Mouse (Mus musculus): ENCODE measurements at regions not wholly inside any gene's neighbourhood (a gene's known extent, or its start where the extent isn't known, plus 50 kb on each side); places are given as distances from the start of the nearest gene placed in this dataset.

DNA sequence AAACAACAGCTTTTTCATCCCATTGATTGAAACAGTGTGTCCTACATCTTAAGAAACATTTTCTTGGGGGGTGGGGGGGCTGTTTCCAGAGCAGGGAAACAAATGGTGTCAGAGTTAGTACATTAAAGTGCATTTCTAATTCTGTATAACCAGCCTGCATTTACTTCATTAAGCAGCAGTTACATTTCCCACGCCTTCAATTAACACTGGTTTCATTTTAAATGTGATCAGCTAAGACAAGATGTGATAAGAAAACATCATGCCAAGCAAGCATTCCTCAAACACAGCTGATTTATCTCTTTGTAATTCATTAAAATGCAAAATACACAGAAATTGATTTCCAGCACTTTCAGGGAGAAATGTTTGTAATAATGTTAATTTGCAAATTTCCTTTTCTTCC is 122.0 kb downstream of the Olfr1505 start:
- no peak for DNase-seq

DNA sequence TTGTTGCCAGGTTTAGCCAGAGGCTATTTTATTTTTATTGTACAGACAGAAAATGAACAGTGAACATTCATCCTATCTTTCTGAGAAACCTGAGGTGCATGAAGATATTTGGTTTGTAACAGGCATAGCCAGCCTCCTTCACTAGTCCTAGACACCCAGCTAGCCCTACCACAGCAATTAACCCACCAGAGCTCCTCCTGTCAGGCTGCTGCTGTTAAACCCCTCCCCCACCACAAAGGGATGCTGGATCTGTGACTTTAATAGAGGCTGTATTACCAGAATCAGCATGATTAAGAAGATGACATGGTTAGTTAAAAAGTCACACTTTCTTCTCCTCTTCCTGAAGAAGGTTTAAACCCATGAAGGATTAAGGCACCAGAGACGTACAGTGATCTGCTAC is 122.5 kb downstream of the Olfr1505 start:
- DNase-seq = no peak

DNA sequence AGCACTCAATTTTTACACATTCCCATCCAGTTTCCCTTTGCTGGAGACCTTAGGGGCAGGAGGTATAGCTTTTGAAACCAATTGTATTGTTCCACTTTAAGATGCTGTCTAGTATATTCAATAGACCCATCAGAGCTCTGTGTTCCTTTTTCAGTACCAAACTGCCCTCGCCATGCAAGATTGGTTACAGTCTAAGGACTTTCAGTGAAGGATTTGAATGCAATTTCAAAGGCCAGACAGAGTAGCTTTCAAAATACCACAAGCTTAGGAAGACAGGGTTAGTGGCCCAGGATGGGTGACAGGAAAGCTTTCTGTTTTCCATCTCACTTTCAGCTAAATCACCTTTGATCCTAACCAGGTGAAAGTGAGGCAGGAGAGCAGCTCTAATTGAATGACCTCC is 123.4 kb downstream of the Olfr1505 start:
- no peak for DNase-seq

- no peak for DNase-seq
These were observed 129.4 kb downstream of the Olfr1505 start for GRCm38 (mm10) chr19:14042753-14043152.

DNA sequence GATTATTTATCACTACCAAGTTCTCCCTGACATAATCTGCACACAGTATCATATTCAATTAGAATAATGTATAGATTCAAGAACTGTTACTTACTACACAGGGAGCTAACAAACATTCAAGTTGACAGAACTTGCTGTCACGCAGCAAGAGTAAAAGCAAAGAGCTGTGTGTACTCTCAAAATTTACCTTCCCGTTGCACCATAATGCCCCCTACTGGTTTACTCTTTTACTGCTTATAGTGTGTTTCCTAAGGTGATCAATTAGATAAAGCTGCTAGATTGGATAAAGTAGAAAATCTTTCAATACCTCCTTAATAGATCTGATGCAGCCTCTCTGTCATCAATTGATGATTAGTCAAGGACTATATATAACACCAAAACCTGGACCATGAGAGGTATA is 132.1 kb downstream of the Olfr1505 start:
- DNase-seq = no peak

GRCm38 (mm10) chr19:14052052-14052451 is 138.7 kb downstream of the Olfr1505 start:
- DNase-seq = no peak

DNA sequence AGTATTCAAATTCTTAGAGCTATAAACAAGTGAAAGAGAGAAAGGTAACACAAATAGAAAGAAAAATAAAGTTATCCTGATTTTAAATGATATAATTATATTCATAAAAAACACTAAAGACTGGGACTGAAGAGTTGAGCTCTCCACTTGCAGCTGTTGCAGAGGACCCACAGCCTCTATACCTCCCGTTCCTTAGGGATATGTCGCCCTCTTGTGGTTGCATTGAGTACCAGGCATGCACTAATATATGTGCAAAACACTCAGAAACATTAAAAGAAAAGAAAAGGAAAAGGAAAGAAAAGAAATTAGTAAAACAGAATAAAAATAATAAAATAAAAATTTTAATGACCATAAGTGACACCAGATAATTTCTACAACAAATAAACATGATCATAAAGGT is 167.2 kb downstream of the Olfr1505 start:
- DNase-seq = peak; percentile 58 to 60

- no peak for DNase-seq
These were observed 171.4 kb downstream of the Olfr1505 start for GRCm38 (mm10) chr19:14084726-14085125.

GRCm38 (mm10) chr19:14090106-14090505 is 176.8 kb downstream of the Olfr1505 start:
- no peak for DNase-seq

DNA sequence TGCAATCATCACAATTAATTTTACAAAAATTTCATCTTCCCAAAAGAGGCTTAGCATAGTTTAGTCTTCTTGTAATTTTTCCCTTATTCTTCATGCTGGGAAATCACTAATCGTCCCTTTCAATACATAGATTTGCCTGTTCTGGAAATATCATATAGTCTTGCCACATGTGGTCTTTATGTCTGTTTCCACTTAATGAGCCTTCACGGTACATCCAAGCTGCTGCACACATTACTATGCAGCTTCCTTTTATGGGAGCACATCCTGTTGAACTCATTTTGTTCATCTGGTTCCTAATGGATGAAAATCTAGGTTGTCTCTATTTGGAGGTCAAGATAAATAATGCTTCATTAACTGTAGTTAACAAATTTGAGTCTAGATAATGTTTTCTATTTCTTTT is 180.9 kb downstream of the Olfr1505 start:
- no peak for DNase-seq

DNA sequence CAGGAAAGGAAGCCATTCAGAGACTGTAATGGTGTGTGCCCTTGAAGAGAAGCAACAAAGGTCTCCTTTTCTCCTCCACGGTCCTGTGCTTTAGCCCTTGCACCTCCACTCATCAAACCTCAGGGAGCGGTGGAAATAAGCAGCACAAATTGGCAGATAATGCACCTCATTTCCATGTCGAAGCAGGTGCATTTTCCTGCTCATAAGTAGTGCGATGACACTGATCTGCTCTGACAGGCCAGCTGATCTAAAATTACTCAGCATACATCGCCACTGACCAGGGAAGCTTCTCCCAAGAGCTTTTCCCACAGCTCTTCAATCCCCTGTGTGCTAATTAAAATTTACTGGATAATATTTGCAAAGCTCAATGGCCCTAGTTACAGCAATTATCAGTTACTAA is 182.9 kb downstream of the Olfr1505 start:
- no peak for DNase-seq

DNA sequence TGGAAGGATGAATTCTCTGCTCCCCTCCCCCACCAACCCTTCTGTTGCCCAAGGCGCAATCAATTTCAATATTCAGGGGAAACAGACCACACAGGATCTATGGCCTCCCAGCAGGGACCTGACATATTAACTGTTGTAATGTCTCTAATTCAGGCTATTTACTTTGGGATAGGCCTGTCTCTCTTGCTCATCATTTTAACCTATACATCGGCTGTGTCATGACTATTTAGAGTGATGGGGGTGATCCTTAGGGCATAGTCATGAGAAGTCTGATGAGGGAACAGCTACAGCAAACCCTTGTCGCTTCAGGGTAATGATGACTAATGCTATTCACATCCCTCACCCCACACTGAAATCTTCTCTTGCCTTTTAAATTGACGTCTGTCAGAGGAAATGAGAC is 195.8 kb downstream of the Olfr1505 start:
- DNase-seq = no peak

- no peak for DNase-seq
These were observed 210.2 kb downstream of the Olfr1505 start for GRCm38 (mm10) chr19:14123348-14124113.

- no peak for DNase-seq
These were observed 211.0 kb downstream of the Olfr1505 start for GRCm38 (mm10) chr19:14124250-14124827.

DNA sequence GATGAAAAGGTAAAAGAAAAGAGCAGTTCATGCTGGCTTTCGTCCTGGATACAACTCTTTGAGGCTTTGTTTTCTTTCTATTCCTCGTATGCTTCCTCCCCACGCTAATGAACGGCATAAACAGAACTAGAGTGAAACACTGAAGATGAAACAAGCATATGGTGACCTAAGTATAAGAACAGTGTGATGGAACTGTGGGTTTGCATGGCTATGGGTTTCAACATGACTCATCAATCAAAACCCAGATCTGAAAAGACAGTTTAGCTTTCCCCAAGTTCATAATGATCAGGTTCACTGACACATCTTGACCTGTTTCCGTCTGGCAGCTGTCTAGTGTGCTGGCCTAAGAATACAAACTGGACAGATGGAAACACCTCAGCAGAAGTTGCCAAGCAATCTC is 211.7 kb downstream of the Olfr1505 start:
- DNase-seq = no peak

GRCm38 (mm10) chr19:14128397-14129209 is 215.3 kb downstream of the Olfr1505 start:
- no peak for DNase-seq

- DNase-seq = no peak
These were observed 247.9 kb downstream of the Olfr1505 start for GRCm38 (mm10) chr19:14161217-14161616.

DNA sequence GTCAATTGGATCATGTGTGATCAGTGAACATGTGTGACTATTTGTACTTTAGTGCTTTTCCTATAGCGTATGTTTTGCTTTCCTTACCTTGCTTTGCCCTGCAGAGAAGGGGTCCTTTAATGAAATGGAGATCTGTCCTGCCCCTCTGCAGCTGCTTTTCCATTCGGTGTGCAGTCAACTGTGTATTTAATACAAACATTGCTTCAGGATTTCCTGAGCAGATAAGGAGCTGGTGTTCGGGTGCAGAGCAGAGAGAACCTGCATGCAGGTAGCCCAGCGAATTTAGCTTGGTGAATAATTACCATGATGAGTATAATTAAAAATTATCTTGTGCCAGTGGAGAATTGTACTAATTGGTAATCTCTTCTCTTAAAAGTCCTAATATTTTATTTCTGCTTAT is 249.4 kb downstream of the Olfr1505 start:
- DNase-seq = no peak

- no peak for DNase-seq
These were observed 252.4 kb downstream of the Olfr1505 start for GRCm38 (mm10) chr19:14165775-14166174.

DNA sequence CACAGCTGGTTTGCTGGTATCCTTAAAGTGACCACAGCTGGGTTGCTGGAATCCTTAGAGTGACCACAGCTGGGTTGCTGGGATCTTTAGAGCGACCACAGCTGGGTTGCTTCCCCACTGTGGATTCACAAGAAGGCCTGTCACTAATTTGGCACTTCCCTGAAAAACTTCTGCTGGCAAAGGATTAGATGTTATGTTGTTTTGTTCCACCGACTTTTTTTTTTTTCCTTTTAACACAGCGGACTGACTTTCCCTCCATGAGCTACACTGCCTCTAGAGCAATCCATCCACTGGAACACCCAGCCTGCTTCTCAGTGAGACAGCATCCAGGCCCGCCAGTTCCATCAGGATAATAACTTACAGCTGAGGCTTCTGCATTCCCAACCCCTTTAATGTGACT is 266.9 kb downstream of the Olfr1505 start:
- no peak for DNase-seq

GRCm38 (mm10) chr19:14180956-14181355 is 267.6 kb downstream of the Olfr1505 start:
- no peak for DNase-seq

DNA sequence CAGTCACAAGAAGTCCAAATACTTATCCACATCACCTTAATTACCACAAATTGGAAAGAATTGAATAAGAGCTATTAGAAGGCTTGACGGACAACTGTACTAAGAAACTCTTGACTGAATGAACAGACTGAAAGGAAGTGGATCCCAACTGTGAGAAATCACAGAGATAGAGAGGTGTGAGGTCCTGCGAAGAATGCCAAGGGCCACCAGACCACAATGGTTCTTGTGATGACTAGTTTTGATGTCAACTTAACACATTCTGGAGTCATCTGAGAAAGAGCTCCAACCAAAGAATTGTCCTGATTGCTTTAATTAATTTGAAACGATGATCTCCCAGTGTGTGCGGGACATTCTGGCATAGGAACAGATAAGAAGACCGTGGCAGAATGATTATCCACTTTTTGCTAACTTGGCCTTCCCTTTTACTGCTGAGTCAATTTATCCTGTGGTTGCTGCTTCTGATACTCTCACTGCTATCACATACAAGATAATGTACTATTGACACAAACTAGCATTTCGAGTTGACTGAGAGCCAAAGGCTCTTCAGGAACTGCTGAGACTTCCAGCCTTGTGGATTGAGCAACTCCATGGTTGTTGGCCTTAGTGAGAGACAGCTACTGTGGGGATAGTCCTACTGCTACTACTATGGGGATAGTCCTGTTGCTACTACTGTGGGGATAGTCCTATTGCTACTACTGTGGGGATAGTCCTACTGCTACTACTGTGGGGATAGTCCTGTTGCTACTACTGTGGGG is 268.5 kb downstream of the Olfr1505 start:
- DNase-seq = no peak

GRCm38 (mm10) chr19:14191820-14192219 is 278.5 kb downstream of the Olfr1505 start:
- no peak for DNase-seq
